Mouse (Mus musculus) embryonic fibroblast, embryonic 13.5 days (primary cell): ENCODE data around the gene Ttll11.

Source experiments
- CTCF ChIP-seq: IDR thresholded peaks from 2 replicates; pipeline ENCODE4 v1.5.1; 2011; ENCODE audit warnings: mild to moderate bottlenecking, control low read depth, low read length, moderate library complexity, borderline replicate concordance; ENCODE audit not compliant: insufficient read depth
- POLR2A ChIP-seq: IDR thresholded peaks from 2 replicates; pipeline ENCODE4 v1.6.1; 2011; ENCODE audit warnings: low read depth, mild to moderate bottlenecking, control low read depth, low read length, moderate library complexity

- TF ChIP-seq POLR2A (no peak), CTCF (no peak)
Observed at GRCm38 (mm10) chr2:35809141-35809540, 170.6 kb downstream of the Ttll11 start.
